Mouse (Mus musculus): ENCODE results near the gene Afap1l2. TPM values are rescaled to one million over a fixed set of nuclear protein-coding genes. Genes with fewer than 3 reads are reported as not detected.

The Afap1l2 gene
- polyA plus RNA-seq, 1 experiment from 2014 or later, result 6.9 TPM

DNA sequence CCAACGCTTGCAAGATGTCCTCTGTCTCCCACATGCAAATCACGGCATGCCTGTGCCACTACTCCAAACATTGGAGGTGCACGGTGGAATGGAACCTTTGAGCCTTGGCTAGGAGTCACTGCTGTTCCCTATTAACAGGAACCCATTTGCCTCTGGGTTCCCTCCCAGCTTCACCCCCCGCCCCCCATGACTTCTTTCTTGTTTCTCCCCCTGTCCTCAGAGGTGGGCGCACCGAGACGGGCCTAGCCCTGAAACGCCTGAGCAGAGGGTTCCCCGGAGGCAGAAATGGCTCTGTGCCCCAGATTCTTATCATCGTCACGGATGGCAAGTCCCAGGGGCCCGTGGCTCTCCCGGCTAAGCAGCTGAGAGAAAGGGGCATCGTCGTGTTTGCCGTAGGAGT lies 110.4 kb downstream of the Afap1l2 start:
- ATAC-seq (ENCODE audit: low FRiP score, low read depth), result no peak
- H3K4me3 ChIP-seq, result no peak overlapping the region
- H3K9me3 ChIP-seq, result no peaks in the 10 kb centered on the region
- no peak overlapping the region for H3K9ac ChIP-seq
- H3K36me3 ChIP-seq, result no peaks in the 10 kb centered on the region
- H3K27me3 ChIP-seq, result 0 out of 2 replicates have a peak, but pooled peaks cover 4% of the 10 kb centered on the region
- WGBS, result 86% methylated on average over 16 of the region's 16 CpGs
- H3K4me1 ChIP-seq, result no peaks in the 10 kb centered on the region; the same call in 1 of the 2 replicates
- H3K4me2 ChIP-seq (replicated peaks), result no peak overlapping the region
- H3K27ac ChIP-seq, result no peak overlapping the region

DNA sequence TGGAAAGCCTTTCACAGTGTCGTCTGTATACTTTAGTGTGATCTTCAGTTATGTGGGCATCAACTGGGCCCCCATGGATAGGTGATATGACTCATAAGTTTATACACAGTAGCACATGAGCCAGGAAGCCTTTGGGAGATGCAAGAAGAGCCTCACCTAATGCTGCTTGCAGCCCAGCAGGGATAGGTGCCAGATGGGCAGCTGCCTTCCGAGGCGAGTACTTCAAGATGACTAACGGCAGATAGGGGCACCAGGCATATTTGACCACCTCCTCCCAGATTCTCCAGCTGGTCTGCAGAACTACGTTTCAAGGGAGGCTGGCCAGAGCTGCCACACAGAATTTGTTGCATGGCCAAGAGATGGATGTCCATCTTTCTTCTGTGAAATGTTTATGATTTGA lies 114.7 kb downstream of the Afap1l2 start:
- no peaks in the 10 kb centered on the region for H3K9me3 ChIP-seq
- 77% methylated on average over 5 of the region's 5 CpGs for WGBS
- no peak for ATAC-seq (ENCODE audit: low FRiP score, low read depth)
- no peaks in the 10 kb centered on the region for H3K27me3 ChIP-seq
- peaks cover 21% of the 10 kb centered on the region for H3K4me1 ChIP-seq
- no peaks in the 10 kb centered on the region for H3K36me3 ChIP-seq
- no peak overlapping the region for H3K27ac ChIP-seq
- no peak overlapping the region for H3K4me3 ChIP-seq
- H3K4me2 ChIP-seq (replicated peaks), result no peak overlapping the region
- no peak overlapping the region for H3K9ac ChIP-seq

DNA sequence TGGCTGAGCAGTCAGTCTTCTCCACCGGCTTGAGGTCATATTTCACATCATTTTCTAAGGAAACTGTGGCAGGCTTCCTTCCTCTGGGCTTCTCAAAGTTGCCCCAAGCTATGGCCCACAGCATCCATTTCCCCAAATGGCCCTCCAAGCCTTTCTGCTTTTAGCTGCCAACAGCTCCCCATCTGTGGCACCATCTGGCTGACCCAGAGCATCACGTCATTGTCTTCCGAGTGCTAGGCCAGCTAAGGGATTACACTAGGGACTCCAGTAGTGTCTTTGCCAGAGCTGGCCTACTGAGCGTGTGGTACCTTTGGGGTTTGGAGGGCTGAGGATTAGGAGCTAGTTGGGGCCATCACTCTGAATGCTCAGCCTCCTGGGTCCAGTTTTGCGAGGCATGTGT lies 115.4 kb downstream of the Afap1l2 start:
- Histone ChIP-seq H3K9ac (no peak overlapping the region), H3K27ac (no peak overlapping the region), H3K36me3 (no peaks in the 10 kb centered on the region), H3K4me3 (no peak overlapping the region), H3K4me2 (replicated peaks) (no peak overlapping the region), H3K27me3 (no peaks in the 10 kb centered on the region), H3K4me1 (peaks cover 24% of the 10 kb centered on the region), H3K9me3 (no peaks in the 10 kb centered on the region)
- WGBS, result 78% methylated on average over 5 of the region's 5 CpGs
- ATAC-seq (ENCODE audit: low FRiP score, low read depth), result no peak

DNA sequence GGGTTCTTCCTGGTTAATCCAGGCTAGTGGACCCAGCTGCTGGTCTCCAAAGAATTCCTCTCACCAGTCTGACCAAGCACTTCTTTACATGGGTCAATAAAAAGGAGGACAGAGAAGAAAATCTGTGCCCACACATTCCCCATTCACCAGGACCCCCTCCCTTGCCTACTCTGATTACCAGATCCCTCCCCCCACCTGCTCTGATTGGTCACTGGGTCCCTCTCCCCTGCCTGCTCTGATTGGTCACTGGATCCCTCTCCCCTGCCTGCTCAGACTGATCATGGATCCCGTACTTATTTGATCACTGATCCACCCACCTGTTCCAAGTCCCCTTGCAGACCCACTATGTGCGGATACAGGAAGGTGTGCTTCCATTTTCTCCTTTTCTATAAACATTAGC lies 116.6 kb downstream of the Afap1l2 start:
- Histone ChIP-seq H3K4me1 (peaks cover 29% of the 10 kb centered on the region), H3K9ac (no peak overlapping the region), H3K27me3 (no peaks in the 10 kb centered on the region), H3K4me2 (replicated peaks) (no peak overlapping the region), H3K4me3 (no peak overlapping the region), H3K36me3 (no peaks in the 10 kb centered on the region), H3K9me3 (no peaks in the 10 kb centered on the region), H3K27ac (no peak overlapping the region)
- 0 out of 2 replicates have a peak, but pooled peaks have one; percentile 46 for ATAC-seq (ENCODE audit: low FRiP score, low read depth)
- WGBS, result 49% methylated on average over 2 of the region's 2 CpGs

DNA sequence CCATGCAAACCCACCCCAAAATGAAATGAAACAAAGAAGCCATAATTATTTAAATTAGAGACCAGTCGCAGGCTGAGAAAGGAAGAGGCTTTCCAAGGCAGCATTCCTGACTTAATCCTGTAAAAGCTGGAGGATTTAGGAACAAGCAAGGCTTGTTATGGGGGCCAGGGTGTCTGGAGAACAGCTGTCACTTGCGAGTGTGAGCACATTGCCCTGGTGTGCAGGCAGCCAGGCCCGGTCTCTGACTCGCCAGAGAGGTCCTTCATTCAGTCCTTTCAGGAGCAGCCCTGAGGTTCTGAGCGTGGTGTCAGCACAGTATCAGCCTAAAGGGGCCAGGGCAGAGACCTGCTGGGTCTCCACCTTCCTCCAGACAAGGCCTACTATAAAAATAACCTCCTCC lies 119.4 kb downstream of the Afap1l2 start:
- ATAC-seq (ENCODE audit: low FRiP score, low read depth), result peak; percentile 48
- Histone ChIP-seq H3K27me3 (no peaks in the 10 kb centered on the region), H3K27ac (peak overlapping the region; percentile 29; the same call in 1 of the 2 replicates)

DNA sequence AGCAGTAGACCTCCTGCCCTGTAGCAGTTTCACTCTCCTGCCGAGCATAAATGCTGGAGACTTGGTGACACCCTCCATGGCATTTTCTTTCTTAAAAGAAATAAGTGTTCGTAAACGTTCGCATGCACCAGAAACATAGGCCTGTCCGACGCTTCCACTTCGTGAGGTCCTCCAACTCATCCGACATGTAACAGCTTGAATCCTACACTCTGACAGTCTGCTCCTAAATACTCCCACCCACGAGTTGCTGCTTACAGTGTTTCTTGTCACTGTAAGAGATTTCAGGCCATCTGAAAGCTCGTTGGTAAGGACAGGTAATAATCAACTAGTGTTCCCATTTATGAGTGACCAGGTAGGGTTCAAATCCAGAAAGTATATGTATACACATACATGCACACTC lies 120.1 kb downstream of the Afap1l2 start:
- WGBS, result 71% methylated on average over 10 of the region's 10 CpGs
- Histone ChIP-seq H3K9ac (no peak overlapping the region), H3K4me2 (replicated peaks) (no peak overlapping the region), H3K27me3 (no peaks in the 10 kb centered on the region), H3K4me3 (no peak overlapping the region), H3K9me3 (no peaks in the 10 kb centered on the region), H3K36me3 (no peaks in the 10 kb centered on the region), H3K4me1 (peaks cover 40% of the 10 kb centered on the region), H3K27ac (no peak overlapping the region; the same call in 1 of the 2 replicates)
- ATAC-seq (ENCODE audit: low FRiP score, low read depth), result no peak

More for the DNA sequence above, 119.4 kb downstream of the Afap1l2 start:
- no peak overlapping the region for H3K4me2 ChIP-seq (replicated peaks)
- no peaks in the 10 kb centered on the region for H3K9me3 ChIP-seq
- peaks cover 33% of the 10 kb centered on the region for H3K4me1 ChIP-seq
- no peaks in the 10 kb centered on the region for H3K36me3 ChIP-seq
- H3K4me3 ChIP-seq, result no peak overlapping the region
- whole genome bisulfite sequencing, result 29% methylated on average over 5 of the region's 5 CpGs
- no peak overlapping the region for H3K9ac ChIP-seq

DNA sequence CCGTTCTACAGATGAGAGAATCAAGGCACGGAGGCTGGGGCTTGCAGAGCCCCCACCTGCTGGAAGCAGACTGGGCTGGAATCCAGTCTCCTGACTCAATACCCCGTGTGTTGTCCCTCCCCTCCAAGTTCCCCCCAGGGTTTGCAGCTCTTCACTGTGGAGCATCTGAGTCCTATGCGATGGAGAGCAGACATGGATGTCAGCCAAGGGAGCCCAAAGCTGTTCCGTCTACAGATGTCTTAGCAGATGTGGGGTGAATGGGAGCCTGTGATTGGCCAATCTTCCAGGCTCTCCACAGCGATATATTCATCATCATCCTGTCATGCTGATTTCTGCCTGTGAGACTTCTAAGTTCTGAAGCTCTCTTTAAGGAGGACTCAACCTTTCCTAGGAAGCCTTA lies 130.7 kb downstream of the Afap1l2 start:
- H3K36me3 ChIP-seq, result no peaks in the 10 kb centered on the region
- H3K27ac ChIP-seq, result no peak overlapping the region
- H3K9me3 ChIP-seq, result no peaks in the 10 kb centered on the region
- 52% methylated on average over 6 of the region's 6 CpGs for WGBS
- H3K4me3 ChIP-seq, result no peak overlapping the region
- peaks cover 61% of the 10 kb centered on the region for H3K27me3 ChIP-seq
- ATAC-seq (ENCODE audit: low FRiP score, low read depth), result no peak
- no peak overlapping the region for H3K4me2 ChIP-seq (replicated peaks)
- H3K9ac ChIP-seq, result no peak overlapping the region
- H3K4me1 ChIP-seq, result peaks cover 61% of the 10 kb centered on the region

DNA sequence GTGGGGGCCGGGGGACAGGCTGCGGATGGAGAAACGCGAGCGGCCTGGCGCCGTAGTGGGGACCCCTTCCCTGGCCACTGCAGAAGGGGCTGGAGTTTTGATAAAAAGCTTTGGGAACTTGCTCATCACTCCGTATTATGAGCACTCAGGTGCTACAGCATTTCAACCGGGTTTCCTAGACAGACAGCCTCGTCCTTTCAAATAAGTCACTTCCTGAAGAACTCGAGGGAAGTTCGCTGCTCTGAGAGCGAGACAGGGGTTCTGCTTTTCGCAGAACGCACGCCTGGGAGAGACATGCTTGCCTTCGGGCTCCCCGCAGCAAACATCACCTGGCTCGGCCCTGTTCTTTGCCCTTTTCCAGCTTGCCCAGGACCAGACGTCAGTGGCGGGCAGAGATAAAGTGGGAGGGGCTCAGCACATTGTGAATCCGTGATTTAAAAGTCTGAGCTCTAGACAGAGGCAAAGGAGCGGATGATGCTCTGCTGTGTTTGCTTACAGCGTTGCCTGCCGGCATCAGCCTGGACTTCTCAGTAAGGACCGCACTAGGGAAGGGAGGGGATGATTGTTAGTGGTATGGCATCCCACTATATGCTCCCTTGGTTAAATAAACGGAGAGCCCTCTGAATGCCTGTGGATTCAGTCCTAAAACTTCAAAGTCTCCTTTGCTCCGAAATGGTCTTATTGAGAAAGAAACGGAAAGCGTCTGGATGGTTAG lies 133.3 kb downstream of the Afap1l2 start:
- Histone ChIP-seq H3K9ac (peak overlapping the region; percentile 65), H3K36me3 (no peaks in the 10 kb centered on the region), H3K27ac (no peak overlapping the region), H3K4me2 (replicated peaks) (peak overlapping the region; percentile 80), H3K4me3 (peak overlapping the region; percentile 47), H3K9me3 (no peaks in the 10 kb centered on the region), H3K27me3 (peaks cover 77% of the 10 kb centered on the region), H3K4me1 (peaks cover 42% of the 10 kb centered on the region)
- peak; percentile 39; the same call in 1 of the 2 replicates for ATAC-seq (ENCODE audit: low FRiP score, low read depth)
- WGBS, result 7% methylated on average over 30 of the region's 30 CpGs

DNA sequence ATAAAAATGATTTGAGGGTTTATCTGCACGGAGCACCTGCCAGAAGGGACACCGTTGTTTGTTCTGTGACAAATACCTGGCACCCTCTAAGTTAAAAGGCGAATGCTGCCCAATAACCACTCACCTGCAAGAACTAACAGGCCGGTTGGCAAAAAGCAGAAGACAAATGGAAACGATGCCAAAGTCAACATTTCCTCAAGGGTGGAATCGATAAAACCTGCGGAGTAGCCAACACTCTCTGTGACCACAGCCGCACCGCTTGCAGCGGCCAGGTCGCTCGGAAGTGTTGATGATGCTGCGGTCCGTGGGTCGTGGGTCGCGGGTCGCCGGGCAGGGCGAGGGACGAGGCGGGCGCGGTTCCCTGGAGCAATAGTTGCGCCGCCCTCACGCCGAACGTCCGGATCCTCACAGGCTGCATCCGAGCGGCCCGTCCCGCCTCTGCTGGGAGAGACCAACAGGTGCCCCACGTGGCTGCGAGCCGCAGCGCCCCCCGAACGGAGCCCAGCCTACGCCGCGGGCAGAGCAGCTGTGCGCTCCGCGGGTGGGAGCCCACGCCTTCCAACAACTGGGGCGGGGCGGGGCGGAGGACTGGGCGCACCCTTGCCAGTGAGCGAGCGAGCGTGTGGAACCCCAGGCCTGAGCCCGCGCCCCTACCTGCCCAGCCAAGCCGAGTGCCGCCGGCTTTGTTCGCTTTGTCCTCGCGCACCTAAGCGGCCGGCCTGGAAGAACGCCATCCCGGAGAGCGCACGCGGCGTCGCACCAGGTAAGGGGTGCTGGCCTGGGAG lies 134.0 kb downstream of the Afap1l2 start, which contains the start of gene Vwa2:
Gene Vwa2 (plus strand): TSS at position 434 of the 785 bp plus-strand sequence.
- H3K36me3 ChIP-seq, result no peaks in the 10 kb centered on the region
- 3% methylated on average over 71 of the region's 71 CpGs for WGBS
- H3K9ac ChIP-seq, result peak within 1 kb of the TSS; percentile 65
- H3K4me1 ChIP-seq, result peaks cover 38% of the 10 kb centered on the region
- peak; percentile 45; the same call in 1 of the 2 replicates for ATAC-seq (ENCODE audit: low FRiP score, low read depth)
- H3K27ac ChIP-seq, result no peak within 1 kb of the TSS
- H3K27me3 ChIP-seq, result peaks cover 77% of the 10 kb centered on the region
- H3K4me3 ChIP-seq, result peak within 1 kb of the TSS; percentile 47
- peak within 1 kb of the TSS; percentile 80 for H3K4me2 ChIP-seq (replicated peaks)
- no peaks in the 10 kb centered on the region for H3K9me3 ChIP-seq

DNA sequence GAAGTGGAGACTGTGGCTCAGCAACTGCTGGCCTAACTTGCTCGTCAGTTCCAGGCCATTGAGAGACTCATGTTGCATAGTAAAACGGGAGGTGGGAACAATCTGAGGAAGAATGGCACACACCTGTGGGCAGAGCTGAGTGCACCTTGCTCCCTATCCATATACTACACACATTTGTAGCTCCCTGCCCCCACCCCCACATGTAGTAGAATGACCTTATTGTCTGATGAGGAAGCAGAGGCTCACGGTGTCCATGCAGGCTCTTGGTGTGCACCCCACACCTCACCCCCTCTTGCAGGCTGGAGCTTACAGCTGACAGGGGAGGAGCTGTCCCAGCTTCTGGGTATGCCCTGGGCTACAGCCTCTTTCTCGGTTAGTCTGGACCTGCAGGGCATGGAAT lies 140.3 kb downstream of the Afap1l2 start:
- no peaks in the 10 kb centered on the region for H3K36me3 ChIP-seq
- no peak overlapping the region for H3K27ac ChIP-seq
- no peaks in the 10 kb centered on the region for H3K4me1 ChIP-seq
- peaks cover 34% of the 10 kb centered on the region for H3K27me3 ChIP-seq
- H3K4me2 ChIP-seq (replicated peaks), result no peak overlapping the region
- ATAC-seq (ENCODE audit: low FRiP score, low read depth), result no peak
- no peaks in the 10 kb centered on the region for H3K9me3 ChIP-seq
- no peak overlapping the region for H3K9ac ChIP-seq
- WGBS, result 55% methylated on average over 4 of the region's 4 CpGs
- no peak overlapping the region for H3K4me3 ChIP-seq
